19 mouse cellular contexts compared by ENCODE assay signal in genomic region chr2:104746251-104746650, GRCm38 (mm10). TPM values are rescaled to one million over a fixed set of nuclear protein-coding genes. Genes with fewer than 3 reads are reported as not detected.
DNase-seq lines count a peak whose midpoint lies in the region; ATAC-seq and TF ChIP-seq lines count a peak whose summit lies in the region.
"Had no signal": no experiment of that assay in that cellular context is flagged by ENCODE, and none has a peak within 500 bp of the region (broad histone marks: within the 10 kb centered on the region; RNA-seq: fewer than 3 reads in every experiment).

No protein-coding gene starts in this region.

- H3K4me1 ChIP-seq in lung, adult 2 months (ENCODE audit: control insufficient read depth, insufficient read depth, low read length) = no peaks in the 10 kb centered on the region; the same call in 1 of the 2 replicates
- H3K4me1 ChIP-seq in MEL (ENCODE audit: control insufficient read depth in 1 of 2, insufficient read depth in 2 of 2, low read length in 2 of 2) = peaks cover 0 to 8% of the 10 kb centered on the region in 2 experiments; a peak in 3 of 4 replicates
- H3K4me1 ChIP-seq in heart, embryonic 10.5 days = peaks cover 10% of the 10 kb centered on the region

- peak; percentile 13; the same call in 1 of the 2 replicates for ATAC-seq in megakaryocyte, adult 5-6 weeks (ENCODE audit: poor library complexity, severe bottlenecking)
- ATAC-seq: intestine, embryonic 15.5 days had no signal

- peaks cover 4% of the 10 kb centered on the region; the same call in 1 of the 2 replicates for H3K79me2 ChIP-seq in MEL (ENCODE audit: control insufficient read depth, insufficient read depth, low read length, poor library complexity)

- no peak for TF ChIP-seq EP300 in MEL (IDR thresholded peaks at IDR 0.05; ENCODE audit: low read depth in 1 of 2, low read length in 2 of 2)

- 53% methylated on average over 8 of the region's 8 CpGs for WGBS in lung, adult 2 months
- 43% methylated on average over 8 of the region's 8 CpGs for WGBS in heart, embryonic 10.5 days

- H3K36me3 ChIP-seq in MEL (ENCODE audit: control insufficient read depth in 1 of 2, insufficient read depth in 2 of 2, low read length in 2 of 2) = peaks cover 0 to 7% of the 10 kb centered on the region in 2 experiments; a peak in 2 of 4 replicates
- no peaks in the 10 kb centered on the region for H3K36me3 ChIP-seq in heart, embryonic 10.5 days
- H3K36me3 ChIP-seq: hindbrain, embryonic 13.5 days; intestine, embryonic 15.5 days had no signal

- no peak overlapping the region for H3K4me3 ChIP-seq in lung, adult 2 months (replicated peaks; ENCODE audit: extremely low read depth, low read depth, low read length)
- no peak overlapping the region for H3K4me3 ChIP-seq in MEL (ENCODE audit: control insufficient read depth in 1 of 2, insufficient read depth in 1 of 2, low read depth in 2 of 2, low read length in 2 of 2)
- H3K4me3 ChIP-seq in heart, embryonic 10.5 days = no peak overlapping the region
- H3K4me3 ChIP-seq: hindbrain, embryonic 13.5 days; intestine, embryonic 15.5 days had no signal

- no peak overlapping the region for H3K9ac ChIP-seq in MEL (ENCODE audit: control insufficient read depth, low read depth, low read length, poor library complexity, severe bottlenecking)
- H3K9ac ChIP-seq: hindbrain, embryonic 13.5 days; intestine, embryonic 15.5 days had no signal

- no peaks in the 10 kb centered on the region for H3K9me3 ChIP-seq in MEL (replicated peaks; ENCODE audit: insufficient read depth, low read length)
- no peaks in the 10 kb centered on the region for H3K9me3 ChIP-seq in heart, embryonic 10.5 days
- H3K9me3 ChIP-seq: hindbrain, embryonic 13.5 days; intestine, embryonic 15.5 days had no signal

- H3K27ac ChIP-seq in MEL (ENCODE audit: control insufficient read depth, low read depth, low read length) = no peak overlapping the region
- no peak overlapping the region for H3K27ac ChIP-seq in heart, embryonic 10.5 days
- H3K27ac ChIP-seq: hindbrain, embryonic 13.5 days; intestine, embryonic 15.5 days had no signal

- no peak for TF ChIP-seq POLR2A in lung, adult 2 months (IDR thresholded peaks at IDR 0.05; ENCODE audit: borderline replicate concordance, extremely low read depth, low read depth, low read length)
- TF ChIP-seq POLR2A in MEL (IDR thresholded peaks at IDR 0.05; ENCODE audit: control insufficient read depth in 1 of 2, insufficient read depth in 1 of 2, low read depth in 1 of 2, low read length in 2 of 2, poor library complexity in 1 of 2) = no peak

- no peak for TF ChIP-seq RAD21 in MEL (IDR thresholded peaks at IDR 0.05; ENCODE audit: low read depth, low read length)

- no peaks in the 10 kb centered on the region for H3K27me3 ChIP-seq in MEL (ENCODE audit: control insufficient read depth in 1 of 2, insufficient read depth in 2 of 2, low read length in 2 of 2)
- H3K27me3 ChIP-seq in heart, embryonic 10.5 days (ENCODE audit: insufficient read depth, poor library complexity, severe bottlenecking) = peaks cover 21% of the 10 kb centered on the region; the same call in 1 of the 2 replicates
- H3K27me3 ChIP-seq: intestine, embryonic 15.5 days had no signal

- DNase-seq in adrenal gland, postnatal 25 days = peak; percentile 9
- no peak for DNase-seq in adrenal gland, postnatal 14 days
- peak; percentile 15 to 19 for DNase-seq in lung, adult 18-20 months
- DNase-seq in lung, adult 2 months = no peak
- peak; percentile 65 for DNase-seq in MEL (ENCODE audit: low read depth, low spot score)
- no peak for DNase-seq in gastrocnemius, postnatal 14 days
- no peak for DNase-seq in heart, embryonic 10.5 days (ENCODE audit: low spot score)
- DNase-seq: cerebellum, postnatal 14 days; gastrocnemius, postnatal 25 days; left cerebral cortex, postnatal 4 days; thymus, postnatal 14 days had no signal

- intact Hi-C loops in gastrocnemius, postnatal 14 days (cut with DNase I; ENCODE audit: low total_unique reads) = no loop called here

- TF ChIP-seq CTCF in lung, adult 2 months (IDR thresholded peaks at IDR 0.05; ENCODE audit: insufficient read depth, low read length) = no peak
- no peak for TF ChIP-seq CTCF in MEL (IDR thresholded peaks at IDR 0.05 in 2 of 3, conservative IDR thresholded peaks at IDR 0.05 in 1 of 3; ENCODE audit: control insufficient read depth in 1 of 3, insufficient read depth in 1 of 3, low read depth in 2 of 3, low read length in 3 of 3, poor library complexity in 1 of 3, severe bottlenecking in 1 of 3)

TF ChIP-seq in MEL, 35 proteins besides CTCF, POLR2A, EP300 and RAD21:
- TF ChIP-seq CHD1 (IDR thresholded peaks at IDR 0.05; ENCODE audit: low read depth, low read length) = no peak
- no peak for TF ChIP-seq ELF1 (IDR thresholded peaks at IDR 0.05; ENCODE audit: low read depth, low read length)
TF ChIP-seq in MEL: peak in this region for 0.

RNA-seq across cellular contexts. Expression of gene Depdc7, which starts 3.6 kb away (rescaled TPM):
- 2.2 TPM in 2 replicates for total RNA-seq in adrenal gland, postnatal 25 days (2021)
- total RNA-seq in adrenal gland, postnatal 14 days (2021) = 1.8 and 5.2 TPM in 2 replicates
- 1.1 and 1.7 TPM in 2 replicates for polyA plus RNA-seq in lung, adult 2 months (2012; rRNA removed)
- total RNA-seq in MEL (2012; rRNA removed) = 7.1 and 8.0 TPM in 2 replicates
- polyA plus RNA-seq in MEL (2012; ENCODE audit: insufficient read depth in 1 of 2, insufficient read length in 2 of 2, low read depth in 1 of 2, low replicate concordance in 2 of 2, missing spikeins in 1 of 2) = 1 to 10 TPM in 1 of 2 experiments, not detected in 1; 8.6 TPM
- total RNA-seq in megakaryocyte, adult 5-6 weeks (2015) = 14.2 and 15.3 TPM in 2 replicates
- total RNA-seq in megakaryocyte, adult 5-6 weeks (2017) = 14.0 and 20.2 TPM in 2 replicates
- total RNA-seq in gastrocnemius, postnatal 14 days (2021) = 1 to 10 TPM in 1 of 2 experiments, under 1 TPM in 1; 0.97 to 1.7 TPM
- polyA plus RNA-seq in heart, embryonic 10.5 days (2016; fragmentation: Nextera tagmentation; extraction: Ambion mirVana) = 3.8 and 5.5 TPM in 2 replicates

RNA-seq across cellular contexts. Expression of gene Pin1rt1, which starts 30.1 kb away (rescaled TPM):
- not detected in 2 replicates for total RNA-seq in adrenal gland, postnatal 25 days (2021)
- not detected in 2 replicates for total RNA-seq in adrenal gland, postnatal 14 days (2021)
- polyA plus RNA-seq in lung, adult 2 months (2012; rRNA removed) = not detected in 2 replicates
- total RNA-seq in MEL (2012; rRNA removed) = not detected in 2 replicates
- polyA plus RNA-seq in MEL (2012; ENCODE audit: insufficient read depth in 1 of 2, insufficient read length in 2 of 2, low read depth in 1 of 2, low replicate concordance in 2 of 2, missing spikeins in 1 of 2) = under 1 TPM in 1 of 2 experiments, not detected in 1; 0.07 TPM
- total RNA-seq in megakaryocyte, adult 5-6 weeks (2015) = not detected in 2 replicates
- total RNA-seq in megakaryocyte, adult 5-6 weeks (2017) = not detected in 2 replicates
- total RNA-seq in gastrocnemius, postnatal 14 days (2021) = not detected
- not detected in 2 replicates for polyA plus RNA-seq in heart, embryonic 10.5 days (2016; fragmentation: Nextera tagmentation; extraction: Ambion mirVana)
- total RNA-seq: adrenal gland, postnatal 36 days; gastrocnemius, postnatal 25 days; layer of hippocampus, postnatal 25 days; left cerebral cortex, postnatal 4 days had no signal
- polyA plus RNA-seq: heart, embryonic 14.5 days; hindbrain, embryonic 13.5 days; intestine, embryonic 15.5 days; large intestine, adult 2 months; liver, embryonic 16.5 days had no signal

RNA-seq across cellular contexts. Expression of gene Tcp11l1, which starts 34.3 kb away (rescaled TPM):
- total RNA-seq in adrenal gland, postnatal 25 days (2021) = 7.7 and 12.2 TPM in 2 replicates
- 9.0 and 10.6 TPM in 2 replicates for total RNA-seq in adrenal gland, postnatal 14 days (2021)
- 4.7 and 5.1 TPM in 2 replicates for polyA plus RNA-seq in lung, adult 2 months (2012; rRNA removed)
- 26.7 and 28.6 TPM in 2 replicates for total RNA-seq in MEL (2012; rRNA removed)
- 10 to 100 TPM in 1 of 2 experiments, not detected in 1; 22.1 TPM for polyA plus RNA-seq in MEL (2012; ENCODE audit: insufficient read depth in 1 of 2, insufficient read length in 2 of 2, low read depth in 1 of 2, low replicate concordance in 2 of 2, missing spikeins in 1 of 2)
- 10.6 and 14.6 TPM in 2 replicates for total RNA-seq in megakaryocyte, adult 5-6 weeks (2015)
- 3.0 and 6.7 TPM in 2 replicates for total RNA-seq in megakaryocyte, adult 5-6 weeks (2017)
- total RNA-seq in gastrocnemius, postnatal 14 days (2021) = 1 to 10 TPM; 4.5 TPM
- 35.0 and 36.4 TPM in 2 replicates for polyA plus RNA-seq in heart, embryonic 10.5 days (2016; fragmentation: Nextera tagmentation; extraction: Ambion mirVana)

Comparison
In these comparisons a context has a peak if more than half of its experiments do, and no peak if none do; other contexts are left out.
1. DNase-seq: peak in adrenal gland, postnatal 25 days (single experiment), lung, adult 18-20 months (2 of 2) and MEL (single experiment); none in adrenal gland, postnatal 14 days (single experiment), lung, adult 2 months (single experiment), gastrocnemius, postnatal 14 days (single experiment) and heart, embryonic 10.5 days (single experiment).